Mouse (Mus musculus): ENCODE measurements around the gene Gm28551. TPM values are rescaled to one million over a fixed set of nuclear protein-coding genes. Genes with fewer than 3 reads are reported as not detected.
"Not testable (repeated sequence)": the region's sequence is repeated elsewhere in the genome, so short reads cannot be mapped to it uniquely, and the experiment has no call there.

The Gm28551 gene
- total and polyA plus RNA-seq, 3 experiments: 0.46 TPM; not detected in 2

GRCm38 (mm10) chr1:53352327-53353261, at the start of gene Gm28551, which contains the start of the genes Asdurf and Asnsd1 (continued):
- TF ChIP-seq ETS1 (IDR thresholded peaks at IDR 0.05; ENCODE audit: low read depth, low read length) (no peak), SMC3 (IDR thresholded peaks at IDR 0.05; ENCODE audit: low read depth, low read length) (peak; percentile 73), MYB (IDR thresholded peaks at IDR 0.05; ENCODE audit: low read depth, low read length) (no peak), POLR2AphosphoS5 (IDR thresholded peaks at IDR 0.05; ENCODE audit: borderline replicate concordance, low read depth, low read length) (no peak), HCFC1 (IDR thresholded peaks at IDR 0.05; ENCODE audit: low read depth, low read length) (peak; percentile 81)

DNA sequence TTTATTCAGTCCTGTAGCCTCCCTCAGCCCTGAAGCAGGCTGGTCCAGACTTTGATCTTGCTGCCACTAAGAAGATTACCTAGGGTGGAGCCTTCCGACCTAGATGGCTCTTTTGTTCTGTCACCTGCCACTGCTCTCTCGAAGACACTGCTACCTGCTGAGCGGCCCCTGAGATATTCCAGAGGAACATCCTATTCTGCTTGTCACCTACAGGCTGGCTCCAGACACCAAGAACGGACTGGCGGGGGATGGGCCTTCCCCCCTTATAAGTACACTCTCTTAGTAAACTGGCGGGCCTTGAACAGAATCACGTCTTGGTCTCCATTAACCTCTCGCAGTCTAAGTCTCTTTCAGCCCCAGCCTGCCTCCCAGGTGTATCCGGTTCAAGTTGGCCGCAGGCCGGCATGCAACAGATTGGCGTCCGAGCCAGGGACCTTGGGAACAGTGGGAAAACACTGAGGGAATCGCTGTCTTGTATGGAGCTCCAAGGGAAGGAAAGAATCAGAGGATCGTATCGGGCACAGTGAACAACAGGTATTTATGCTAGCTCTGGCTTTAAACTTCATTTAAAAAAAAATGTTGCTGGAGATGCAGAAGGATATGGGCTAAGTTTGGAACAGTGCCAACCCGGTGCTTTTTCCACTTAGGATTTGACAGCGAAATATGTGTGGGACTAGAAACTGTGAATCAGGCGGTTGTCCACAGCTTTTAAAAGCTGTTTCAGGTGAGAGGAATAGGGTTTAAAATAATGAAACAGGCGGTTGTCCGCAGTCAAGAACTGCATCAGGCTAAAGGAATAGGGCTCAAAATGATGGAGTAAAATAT, 41.7 kb upstream of the Gm28551 start:
- not testable (repeated sequence) for H3K36me3 ChIP-seq (ENCODE audit: control insufficient read depth in 1 of 2, insufficient read depth in 2 of 2, low read length in 2 of 2); H3K27me3 ChIP-seq (ENCODE audit: control insufficient read depth in 1 of 2, insufficient read depth in 2 of 2, low read length in 2 of 2); H3K4me1 ChIP-seq (ENCODE audit: control insufficient read depth in 1 of 2, insufficient read depth in 2 of 2, low read length in 2 of 2); H3K4me3 ChIP-seq (ENCODE audit: control insufficient read depth in 1 of 2, insufficient read depth in 1 of 2, low read depth in 2 of 2, low read length in 2 of 2); DNase-seq (ENCODE audit: low read depth, low spot score); H3K9me3 ChIP-seq (replicated peaks; ENCODE audit: insufficient read depth, low read length); H3K9ac ChIP-seq (ENCODE audit: control insufficient read depth, low read depth, low read length, poor library complexity, severe bottlenecking); H3K27ac ChIP-seq (ENCODE audit: control insufficient read depth, low read depth, low read length); H3K79me2 ChIP-seq (ENCODE audit: control insufficient read depth, insufficient read depth, low read length, poor library complexity)

DNA sequence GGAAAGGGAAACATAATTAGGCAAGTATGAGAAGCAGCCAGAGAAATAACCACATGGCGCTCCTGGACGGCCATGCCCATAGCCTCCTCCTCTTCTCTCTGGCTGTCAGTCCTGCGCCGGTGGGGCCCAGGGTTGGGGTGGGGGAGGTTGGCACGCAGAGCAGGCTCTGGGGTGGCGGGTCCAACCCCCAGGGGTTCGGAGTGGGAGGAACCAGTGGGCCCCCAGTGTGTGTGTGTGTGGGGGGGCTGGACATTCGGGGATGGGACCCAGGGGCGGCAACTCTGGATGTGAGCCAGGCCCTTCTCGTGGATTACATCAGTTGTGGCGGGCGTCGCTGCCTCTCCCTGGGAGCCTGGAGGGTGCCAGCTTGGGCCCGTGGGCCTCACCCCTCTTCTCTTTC, 36.3 kb upstream of the Gm28551 start:
- Histone ChIP-seq H3K36me3 (ENCODE audit: control insufficient read depth in 1 of 2, insufficient read depth in 2 of 2, low read length in 2 of 2) (no peaks in the 10 kb centered on the region), H3K79me2 (ENCODE audit: control insufficient read depth, insufficient read depth, low read length, poor library complexity) (no peaks in the 10 kb centered on the region), H3K4me3 (ENCODE audit: control insufficient read depth in 1 of 2, insufficient read depth in 1 of 2, low read depth in 2 of 2, low read length in 2 of 2) (no peak overlapping the region), H3K9me3 (replicated peaks; ENCODE audit: insufficient read depth, low read length) (no peaks in the 10 kb centered on the region), H3K27ac (ENCODE audit: control insufficient read depth, low read depth, low read length) (no peak overlapping the region), H3K9ac (ENCODE audit: control insufficient read depth, low read depth, low read length, poor library complexity, severe bottlenecking) (no peak overlapping the region), H3K27me3 (ENCODE audit: control insufficient read depth in 1 of 2, insufficient read depth in 2 of 2, low read length in 2 of 2) (no peaks in the 10 kb centered on the region), H3K4me1 (ENCODE audit: control insufficient read depth in 1 of 2, insufficient read depth in 2 of 2, low read length in 2 of 2) (no peaks in the 10 kb centered on the region)
- no peak for TF ChIP-seq TCF12 (IDR thresholded peaks at IDR 0.05; ENCODE audit: low read depth, low read length)
- TF ChIP-seq TBP (IDR thresholded peaks at IDR 0.05; ENCODE audit: low read depth, low read length): no peak
- TF ChIP-seq JUND (IDR thresholded peaks at IDR 0.05; ENCODE audit: low read depth, low read length): no peak
- no peak for DNase-seq (ENCODE audit: low read depth, low spot score)

DNA sequence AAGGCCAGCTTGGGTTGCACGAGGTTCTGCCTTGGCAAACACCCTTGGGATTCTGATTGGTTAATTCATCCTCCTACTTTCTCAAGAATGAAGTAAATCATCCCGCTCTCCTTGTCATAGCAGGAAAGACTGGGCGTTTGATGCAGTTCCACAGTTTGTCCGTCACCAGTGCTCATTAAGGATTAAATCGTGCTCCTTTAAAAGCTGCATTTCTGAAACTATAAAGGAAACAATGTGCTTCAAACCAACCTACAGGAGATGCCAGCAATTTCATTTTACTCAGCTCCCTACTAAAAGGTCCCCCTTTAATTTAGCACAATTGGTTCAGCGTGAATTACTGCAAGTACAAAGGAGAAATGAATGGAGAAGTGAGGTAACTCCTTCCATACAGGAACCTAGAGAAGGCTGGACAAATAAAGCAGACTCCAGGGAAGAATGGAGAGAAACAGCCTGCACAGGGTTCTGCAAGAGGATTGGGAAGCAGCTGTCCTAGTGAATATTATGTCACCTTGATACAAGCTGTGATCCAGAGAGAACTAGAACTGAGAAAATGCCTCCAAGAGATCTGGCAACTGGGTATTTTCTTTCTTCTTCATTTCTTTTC, 31.7 kb upstream of the Gm28551 start:
- H3K27ac ChIP-seq (ENCODE audit: control insufficient read depth, low read depth, low read length): no peak overlapping the region
- H3K79me2 ChIP-seq (ENCODE audit: control insufficient read depth, insufficient read depth, low read length, poor library complexity): no peaks in the 10 kb centered on the region
- H3K9ac ChIP-seq (ENCODE audit: control insufficient read depth, low read depth, low read length, poor library complexity, severe bottlenecking): no peak overlapping the region
- H3K27me3 ChIP-seq (ENCODE audit: control insufficient read depth in 1 of 2, insufficient read depth in 2 of 2, low read length in 2 of 2): no peaks in the 10 kb centered on the region
- no peak for DNase-seq (ENCODE audit: low read depth, low spot score)
- no peaks in the 10 kb centered on the region for H3K4me1 ChIP-seq (ENCODE audit: control insufficient read depth in 1 of 2, insufficient read depth in 2 of 2, low read length in 2 of 2)
- no peak for TF ChIP-seq UBTF (IDR thresholded peaks at IDR 0.05; ENCODE audit: borderline replicate concordance, insufficient read depth, low read depth, low read length)
- TF ChIP-seq E2F4 (IDR thresholded peaks at IDR 0.05; ENCODE audit: borderline replicate concordance, low read depth, low read length): no peak
- TF ChIP-seq RCOR1 (IDR thresholded peaks at IDR 0.05; ENCODE audit: low read depth, low read length): no peak
- TF ChIP-seq TAL1 (IDR thresholded peaks at IDR 0.05; ENCODE audit: low read length): no peak
- no peak for TF ChIP-seq POLR2A (IDR thresholded peaks at IDR 0.05; ENCODE audit: control insufficient read depth in 1 of 2, insufficient read depth in 1 of 2, low read depth in 1 of 2, low read length in 2 of 2, poor library complexity in 1 of 2)
- no peak for TF ChIP-seq RAD21 (IDR thresholded peaks at IDR 0.05; ENCODE audit: low read depth, low read length)
- no peak for TF ChIP-seq SIN3A (IDR thresholded peaks at IDR 0.05; ENCODE audit: low read length)
- no peak for TF ChIP-seq HCFC1 (IDR thresholded peaks at IDR 0.05; ENCODE audit: low read depth, low read length)
- TF ChIP-seq EP300 (IDR thresholded peaks at IDR 0.05; ENCODE audit: low read depth in 1 of 2, low read length in 2 of 2): no peak
- TF ChIP-seq BHLHE40 (IDR thresholded peaks at IDR 0.05; ENCODE audit: borderline replicate concordance, low read depth, low read length): no peak
- no peak for TF ChIP-seq SMC3 (IDR thresholded peaks at IDR 0.05; ENCODE audit: low read depth, low read length)
- no peaks in the 10 kb centered on the region for H3K36me3 ChIP-seq (ENCODE audit: control insufficient read depth in 1 of 2, insufficient read depth in 2 of 2, low read length in 2 of 2)
- no peaks in the 10 kb centered on the region for H3K9me3 ChIP-seq (replicated peaks; ENCODE audit: insufficient read depth, low read length)
- H3K4me3 ChIP-seq (ENCODE audit: control insufficient read depth in 1 of 2, insufficient read depth in 1 of 2, low read depth in 2 of 2, low read length in 2 of 2): no peak overlapping the region

Data from MEL (cell line).